In the genomic region with DNA sequence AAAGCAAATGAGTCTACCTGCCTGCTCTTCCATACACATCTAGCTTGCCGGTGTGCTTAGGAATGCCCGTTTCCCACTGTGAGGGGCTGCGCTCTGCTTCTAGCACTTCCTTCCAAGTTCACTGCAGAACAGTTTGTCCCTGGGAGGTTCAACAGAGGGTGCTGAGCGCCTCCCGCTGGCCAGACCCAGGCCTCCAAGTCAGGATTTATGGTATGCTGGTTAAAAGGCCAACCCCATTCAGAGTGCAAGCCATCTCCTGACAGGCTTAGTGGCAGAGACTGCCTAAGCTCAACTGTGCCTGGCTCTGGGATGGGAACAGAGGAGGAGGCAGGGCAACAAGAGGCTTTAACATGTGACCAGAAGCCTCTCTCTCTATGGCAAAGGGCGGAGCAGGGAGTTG, we compare ENCODE assay signal across 7 mouse cellular contexts.
DNase-seq lines count a peak whose midpoint lies in the region; TF ChIP-seq lines count a peak whose summit lies in the region.

No protein-coding gene starts in this region.

- no peak overlapping the region for H3K27ac ChIP-seq in CH12.LX (ENCODE audit: insufficient read depth, low read depth)

- H3K9ac ChIP-seq in CH12.LX (ENCODE audit: insufficient read depth, low read depth): no peak overlapping the region

- H3K4me3 ChIP-seq in CH12.LX (replicated peaks in 1 of 3; ENCODE audit: low read depth in 2 of 3, low read length in 2 of 3, poor library complexity in 1 of 3): no peak overlapping the region
- H3K4me3 ChIP-seq in lung, adult 2 months (replicated peaks; ENCODE audit: extremely low read depth, low read depth, low read length): no peak overlapping the region

- H3K4me1 ChIP-seq in CH12.LX (ENCODE audit: control insufficient read depth in 1 of 2, insufficient read depth in 2 of 2): no peaks in the 10 kb centered on the region
- no peaks in the 10 kb centered on the region for H3K4me1 ChIP-seq in lung, adult 2 months (ENCODE audit: control insufficient read depth, insufficient read depth, low read length)

- H3K4me2 ChIP-seq in CH12.LX (ENCODE audit: insufficient read depth, low read depth, poor library complexity, severe bottlenecking): no peak overlapping the region

- TF ChIP-seq RAD21 in CH12.LX (IDR thresholded peaks at IDR 0.05; ENCODE audit: low read depth, low read length): peak; percentile 66

- intact Hi-C loops in gastrocnemius, postnatal 14 days (cut with DNase I; ENCODE audit: low total_unique reads): no loop called here

- no peaks in the 10 kb centered on the region for H3K79me2 ChIP-seq in CH12.LX (replicated peaks; ENCODE audit: control insufficient read depth, extremely low read depth, insufficient read depth, poor library complexity, severe bottlenecking)

- dilution Hi-C loops in CH12.LX (cut with MboI; ENCODE audit: extremely low pct_ligation_motif_present, extremely low pct_unique_long_range_greater_than_20kb, low sequenced_read_pairs): no loop called here

- no peak for TF ChIP-seq EP300 in CH12.LX (IDR thresholded peaks at IDR 0.05; ENCODE audit: low read length)

- TF ChIP-seq POLR2A in CH12.LX (IDR thresholded peaks at IDR 0.05; ENCODE audit: low read depth, low read length): no peak
- no peak for TF ChIP-seq POLR2A in brain, embryonic 14.5 days (IDR thresholded peaks at IDR 0.05; ENCODE audit: borderline replicate concordance, extremely low read depth, insufficient read depth, insufficient read length, poor library complexity, severe bottlenecking)
- no peak for TF ChIP-seq POLR2A in lung, adult 2 months (IDR thresholded peaks at IDR 0.05; ENCODE audit: borderline replicate concordance, extremely low read depth, low read depth, low read length)

- peak; percentile 15 to 65; a peak in 3 of 4 replicates for TF ChIP-seq CTCF in CH12.LX (conservative IDR thresholded peaks at IDR 0.05 in 1 of 2, IDR thresholded peaks at IDR 0.05 in 1 of 2; ENCODE audit: low read depth in 2 of 2, low read length in 2 of 2)
- TF ChIP-seq CTCF in brain, embryonic 14.5 days (IDR thresholded peaks at IDR 0.05; ENCODE audit: borderline replicate concordance, extremely low read depth, insufficient read depth, insufficient read length): peak; percentile 39; the same call in 1 of the 2 replicates
- TF ChIP-seq CTCF in lung, adult 2 months (IDR thresholded peaks at IDR 0.05; ENCODE audit: insufficient read depth, low read length): peak; percentile 55; the same call in 1 of the 2 replicates

- DNase-seq in A20 (ENCODE audit: low read depth, low spot score) (peak; percentile 47), CH12.LX (ENCODE audit: extremely low read depth) (peak; percentile 19)
- peak; percentile 33 for DNase-seq in brain, embryonic 14.5 days (ENCODE audit: low read depth)
- DNase-seq in gastrocnemius, postnatal 14 days: peak; percentile 74
- DNase-seq in kidney, adult 8-10 months: peak; percentile 50 to 76
- DNase-seq in lung, adult 2 months: peak; percentile 47
- DNase-seq in thymus, adult 18-20 months: peak; percentile 30 to 41

- H3K9me3 ChIP-seq in CH12.LX (replicated peaks; ENCODE audit: low read length): no peaks in the 10 kb centered on the region

- WGBS in lung, adult 2 months: 54% methylated on average over 6 of the region's 6 CpGs

- H3K36me3 ChIP-seq in CH12.LX (replicated peaks in 1 of 2; ENCODE audit: control insufficient read depth in 1 of 2, insufficient read depth in 1 of 2, low read length in 1 of 2): peaks cover 0 to 22% of the 10 kb centered on the region in 2 experiments

- in situ Hi-C loops in CH12.LX (cut with MboI; ENCODE audit: low pct_ligation_motif_present, low pct_unique_long_range_greater_than_20kb, low sequenced_read_pairs): no loop called here

- no peaks in the 10 kb centered on the region for H3K27me3 ChIP-seq in CH12.LX (replicated peaks)

TF ChIP-seq in CH12.LX, 34 proteins besides CTCF, POLR2A, EP300 and RAD21:
- TF ChIP-seq SMC3 (IDR thresholded peaks at IDR 0.05; ENCODE audit: low read depth, low read length) (peak; percentile 56), SIN3A (IDR thresholded peaks at IDR 0.05; ENCODE audit: low read length) (no peak)

Comparison
In these comparisons a context has a peak if more than half of its experiments do, and no peak if none do; other contexts are left out.
1. DNase-seq: peak in every context shown above with its lines; median percentile 74 in gastrocnemius, postnatal 14 days; 63 in kidney, adult 8-10 months; 47 in A20; 47 in lung, adult 2 months; 36 in thymus, adult 18-20 months; 33 in brain, embryonic 14.5 days; 19 in CH12.LX.